Mouse (Mus musculus) hindbrain, postnatal 0 days (tissue): Measurements from ENCODE around the gene Shroom3. TPM values are rescaled to one million over a fixed set of nuclear protein-coding genes. Genes with fewer than 3 reads are reported as not detected.

ENCODE experiments used
- ATAC-seq: fragments of 200-750 bp; cut with Nextera tagmentation; 2 replicates; pipeline ENCODE4 v1.8.0; 2017; ENCODE audit warnings: mild to moderate bottlenecking, moderate TSS enrichment, moderate library complexity
- DNase-seq: peaks from one replicate; pipeline ENCODE4 v3.0.0-alpha.2; 2015; ENCODE audit warnings: low spot score
- H3K27ac ChIP-seq: fragments of 300-500 bp; sonication (generic); 2 replicates; pipeline ENCODE4 v1.5.1; 2014; ENCODE audit warnings: mild to moderate bottlenecking
- H3K27me3 ChIP-seq: fragments of 300-500 bp; sonication (generic); 2 replicates; pipeline ENCODE4 v1.6.1; 2014; ENCODE audit warnings: low read length, mixed read lengths; ENCODE audit not compliant: insufficient read depth
- H3K36me3 ChIP-seq: fragments of 300-500 bp; sonication (generic); 2 replicates; pipeline ENCODE4 v1.6.1; 2014; ENCODE audit warnings: low read length, mixed read lengths; ENCODE audit not compliant: insufficient read depth
- H3K4me1 ChIP-seq: fragments of 300-500 bp; sonication (generic); 2 replicates; pipeline ENCODE4 v1.6.1; 2014; ENCODE audit warnings: antibody characterized with exemption, low read length, mixed read lengths; ENCODE audit not compliant: insufficient read depth
- H3K4me2 ChIP-seq: fragments of 300-500 bp; sonication (generic); 2 replicates; pipeline ENCODE4 v1.6.1; 2014; ENCODE audit warnings: low read depth, mild to moderate bottlenecking, low read length, moderate library complexity, mixed read lengths
- H3K4me3 ChIP-seq: fragments of 300-500 bp; sonication (generic); 2 replicates; pipeline ENCODE4 v1.5.1; 2014; ENCODE audit warnings: low read length
- H3K9ac ChIP-seq: fragments of 300-500 bp; sonication (generic); replicated peaks from 2 replicates; pipeline ENCODE4 v1.6.1; 2014; ENCODE audit warnings: mild to moderate bottlenecking, low read length, moderate library complexity, mixed read lengths
- H3K9me3 ChIP-seq: fragments of 300-500 bp; sonication (generic); 2 replicates; pipeline ENCODE4 v1.6.1; 2016; ENCODE audit warnings: low read length, mixed read lengths
- CTCF ChIP-seq: IDR thresholded peaks from 2 replicates; pipeline ENCODE4 v1.5.1; 2016; ENCODE audit warnings: antibody characterized with exemption, control low read depth, low read depth
- WGBS: fragments of 180-500 bp; shearing (Covaris S2); extraction: QIAGEN DNeasy Blood & Tissue Kit; methylation state at CpG from one replicate; pipeline ENCODE4 v1.1.7; 2014; 5-methylcytosine and 5-hydroxymethylcytosine counted together
- polyA plus RNA-seq: library from polyadenylated mRNA; unstranded; fragments of >200 nt; fragmentation: Nextera tagmentation; extraction: Ambion mirVana; gene quantifications from 2 replicates; pipeline ENCODE4 v1.2.1, GENCODE M21; 2015
- total RNA-seq: library from RNA; depleted of rRNA; stranded (reverse); fragments of >200 nt; gene quantifications from 2 replicates; pipeline ENCODE4 v1.2.3, GENCODE M21; 2014

The Shroom3 gene
- total and polyA plus RNA-seq, 2 experiments from 2014 or later: 1.1 to 9.7 TPM

DNA sequence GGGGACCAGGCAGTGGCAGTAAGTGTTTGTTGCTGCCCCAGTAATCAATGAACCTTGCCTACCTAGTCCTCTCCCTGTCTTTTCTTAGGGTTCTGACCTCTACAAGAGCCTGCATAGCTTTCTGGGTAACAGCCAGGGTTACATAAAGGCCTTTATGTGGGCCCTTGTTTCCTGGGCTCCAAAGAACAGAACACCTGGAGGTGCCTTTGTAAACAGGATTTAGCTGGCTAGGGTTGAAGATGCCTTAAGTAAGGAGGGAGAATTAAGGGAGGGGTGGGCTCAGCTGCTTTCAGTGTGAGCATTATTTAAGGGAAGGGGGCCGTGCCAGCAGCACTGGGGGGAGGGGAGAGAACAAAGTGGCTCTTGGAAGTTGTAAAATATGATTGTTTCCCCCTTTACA is 210.5 kb downstream of the Shroom3 start:
- no peak for DNase-seq
- H3K9ac ChIP-seq: no peak overlapping the region
- no peaks in the 10 kb centered on the region for H3K36me3 ChIP-seq
- ATAC-seq: no peak
- no peaks in the 10 kb centered on the region for H3K4me1 ChIP-seq
- no peak overlapping the region for H3K4me2 ChIP-seq
- 7% methylated on average over 1 of the region's 1 CpGs for WGBS
- TF ChIP-seq CTCF: no peak
- H3K9me3 ChIP-seq: no peaks in the 10 kb centered on the region
- H3K27me3 ChIP-seq: no peaks in the 10 kb centered on the region
- H3K4me3 ChIP-seq: no peak overlapping the region
- H3K27ac ChIP-seq: no peak overlapping the region

DNA sequence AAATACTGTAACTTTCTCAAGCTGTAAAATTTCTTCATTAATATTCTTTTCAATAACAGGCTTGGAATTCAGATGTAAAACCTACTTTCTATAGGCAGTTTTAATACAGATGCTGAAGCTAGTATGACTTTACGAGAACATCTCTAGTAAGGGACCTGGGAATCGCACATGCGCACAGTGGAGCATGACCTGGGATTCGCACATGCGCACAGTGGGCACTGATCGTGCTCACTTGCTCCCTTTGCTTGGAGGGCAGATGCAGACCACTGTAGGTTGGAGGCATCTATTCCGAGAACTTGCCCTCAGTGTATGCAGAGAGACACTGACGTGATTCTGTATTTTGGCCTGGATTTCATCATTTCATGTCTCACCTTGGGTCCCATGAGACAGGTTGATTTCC is 212.6 kb downstream of the Shroom3 start:
- no peaks in the 10 kb centered on the region for H3K4me1 ChIP-seq
- no peak for TF ChIP-seq CTCF

DNA sequence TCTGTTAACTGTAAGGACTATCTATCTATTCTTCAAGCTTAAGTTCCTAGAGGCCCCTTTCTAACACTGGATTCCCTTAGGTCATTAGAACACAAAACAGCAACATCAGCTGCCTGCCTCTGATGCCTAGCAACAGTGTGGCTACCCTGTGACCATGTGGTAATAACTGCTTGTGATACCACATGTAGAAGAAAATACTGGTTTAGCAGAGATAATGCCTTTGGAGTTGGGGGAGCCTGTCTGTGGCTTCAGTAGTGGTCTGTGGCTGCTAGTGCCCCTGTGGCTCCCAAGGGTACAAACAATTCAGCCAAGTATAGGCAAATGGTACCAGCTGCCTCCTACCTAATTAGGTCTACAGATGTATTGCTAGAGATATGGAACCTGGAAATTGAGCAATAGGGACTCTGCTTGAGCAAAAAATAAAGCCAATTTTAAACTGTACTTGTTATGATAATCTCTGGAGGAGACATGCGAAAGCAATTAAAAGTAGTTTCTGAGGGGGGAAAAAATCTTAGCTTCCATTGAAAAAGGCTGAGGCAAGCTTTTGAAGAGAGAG is 213.6 kb downstream of the Shroom3 start:
- no peaks in the 10 kb centered on the region for H3K9me3 ChIP-seq
- no peaks in the 10 kb centered on the region for H3K36me3 ChIP-seq
- ATAC-seq (no peak), DNase-seq (no peak)
- 67% methylated on average over 1 of the region's 1 CpGs for WGBS
- H3K9ac ChIP-seq: no peak overlapping the region
- H3K27me3 ChIP-seq: no peaks in the 10 kb centered on the region
- H3K4me3 ChIP-seq: no peak overlapping the region
- H3K4me2 ChIP-seq: peak overlapping the region; percentile 96
- no peak overlapping the region for H3K27ac ChIP-seq
- no peak for TF ChIP-seq CTCF
- H3K4me1 ChIP-seq: no peaks in the 10 kb centered on the region

More for the DNA sequence above, 212.6 kb downstream of the Shroom3 start:
- no peaks in the 10 kb centered on the region for H3K36me3 ChIP-seq
- H3K9ac ChIP-seq: no peak overlapping the region
- ATAC-seq: no peak
- no peak overlapping the region for H3K4me3 ChIP-seq
- H3K9me3 ChIP-seq: no peaks in the 10 kb centered on the region
- H3K4me2 ChIP-seq: no peak overlapping the region
- H3K27ac ChIP-seq: no peak overlapping the region
- WGBS: 86% methylated on average over 8 of the region's 8 CpGs
- DNase-seq: no peak
- H3K27me3 ChIP-seq: no peaks in the 10 kb centered on the region

DNA sequence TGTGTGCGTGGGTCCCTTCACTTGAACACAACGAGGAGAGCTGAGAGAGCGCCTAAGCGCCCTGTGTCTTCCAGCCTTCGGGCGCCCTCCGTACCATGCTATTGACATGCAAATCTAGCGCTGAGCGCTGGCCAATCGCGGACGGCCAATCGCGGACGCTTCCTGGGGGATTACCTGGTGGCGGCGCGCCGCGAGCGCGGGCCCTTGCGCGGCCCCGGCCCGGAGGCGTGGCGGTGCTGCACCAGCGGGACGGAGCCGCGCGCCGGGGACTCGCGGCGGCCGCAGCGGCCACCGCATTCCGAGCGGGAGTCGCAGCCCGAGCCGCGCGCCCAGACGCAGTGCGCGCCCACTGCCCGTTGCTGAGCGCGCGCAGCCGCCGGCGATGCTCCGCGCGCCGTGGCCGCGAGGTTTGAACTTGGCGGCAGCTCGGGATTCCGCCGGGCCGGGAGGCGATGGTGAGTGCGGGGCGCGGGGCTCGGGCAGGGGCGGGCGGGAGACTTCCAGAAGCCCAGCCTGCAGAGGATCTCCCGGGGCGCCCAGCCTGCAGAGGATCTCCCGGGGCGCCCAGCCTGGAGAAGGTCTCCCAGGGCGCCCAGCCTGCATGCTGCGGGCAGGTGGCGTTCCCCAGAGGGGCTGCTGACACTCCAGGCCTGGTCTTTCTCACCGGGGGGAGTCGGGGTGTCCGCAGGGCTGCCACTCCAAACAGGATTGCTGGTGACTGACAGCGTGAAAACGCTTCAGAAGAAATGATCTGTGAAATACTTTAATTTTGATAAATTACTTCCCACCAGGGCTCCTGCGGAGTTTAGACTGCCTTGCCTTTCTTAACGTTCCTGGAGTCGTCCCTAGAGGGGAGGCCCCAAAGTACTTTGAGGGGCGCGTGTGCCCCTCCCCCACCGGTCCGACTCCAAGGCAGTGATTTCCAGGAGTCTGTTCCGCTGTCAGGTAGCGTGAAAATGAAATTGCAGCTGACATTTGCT is 214.8 kb downstream of the Shroom3 start:
- no peak for TF ChIP-seq CTCF
- WGBS: under 1% methylated on average over 83 of the region's 96 CpGs
- Histone ChIP-seq H3K9me3 (no peaks in the 10 kb centered on the region), H3K27ac (peak overlapping the region; percentile 20; the same call in 1 of the 2 replicates), H3K4me3 (peak overlapping the region; percentile 69), H3K4me1 (no peaks in the 10 kb centered on the region), H3K4me2 (peak overlapping the region; percentile 96), H3K36me3 (no peaks in the 10 kb centered on the region), H3K9ac (peak overlapping the region; percentile 60), H3K27me3 (no peaks in the 10 kb centered on the region)
- peak; percentile 91 for DNase-seq
- ATAC-seq: peak; percentile 95

DNA sequence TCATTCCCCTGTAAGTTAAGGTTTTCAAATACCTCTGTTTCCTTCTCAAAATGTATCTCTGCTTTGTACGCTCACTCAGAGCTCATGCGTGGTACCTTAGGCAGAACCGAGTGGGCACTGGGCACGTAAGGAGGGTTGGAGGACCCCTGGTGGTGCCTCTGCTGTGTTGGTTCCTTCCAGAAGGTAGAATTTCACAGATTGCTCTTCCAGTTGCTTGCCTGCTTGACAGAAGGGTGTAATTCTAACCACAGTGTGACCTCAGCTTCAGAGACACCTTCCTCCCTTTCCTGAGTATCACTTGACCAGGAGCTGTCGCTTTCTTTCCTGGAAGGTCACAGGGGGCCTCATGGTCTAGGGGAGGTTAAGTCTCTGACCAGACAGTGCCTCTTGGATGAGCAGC is 217.2 kb downstream of the Shroom3 start:
- TF ChIP-seq CTCF: no peak
- Histone ChIP-seq H3K4me1 (no peaks in the 10 kb centered on the region), H3K4me3 (no peak overlapping the region), H3K9ac (no peak overlapping the region), H3K27ac (no peak overlapping the region), H3K27me3 (no peaks in the 10 kb centered on the region), H3K36me3 (no peaks in the 10 kb centered on the region), H3K9me3 (no peaks in the 10 kb centered on the region), H3K4me2 (no peak overlapping the region)
- WGBS: 61% methylated on average over 5 of the region's 5 CpGs
- DNase-seq: no peak
- ATAC-seq: no peak

DNA sequence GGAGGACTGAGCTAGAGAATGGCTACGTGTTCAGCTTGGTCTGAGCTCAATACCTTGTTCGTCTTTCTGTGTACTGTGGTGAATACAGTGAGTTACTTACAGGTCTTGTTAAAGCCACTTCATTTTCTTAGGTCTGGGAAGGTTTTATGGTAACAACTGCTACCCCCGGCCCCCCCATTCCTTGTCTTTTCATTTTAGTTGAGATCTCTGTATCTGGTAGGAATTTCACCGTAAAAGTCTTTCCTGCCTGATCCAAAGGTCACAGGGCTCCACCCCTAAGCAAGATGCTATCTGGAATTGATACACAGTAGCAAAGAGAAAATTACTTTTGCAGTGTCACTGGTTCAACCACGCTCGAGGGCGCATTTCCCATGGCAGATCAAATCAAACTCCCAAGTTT is 218.6 kb downstream of the Shroom3 start:
- Histone ChIP-seq H3K4me1 (no peaks in the 10 kb centered on the region), H3K4me3 (no peak overlapping the region), H3K4me2 (no peak overlapping the region), H3K9ac (no peak overlapping the region), H3K9me3 (no peaks in the 10 kb centered on the region), H3K27ac (no peak overlapping the region), H3K36me3 (no peaks in the 10 kb centered on the region), H3K27me3 (no peaks in the 10 kb centered on the region)
- TF ChIP-seq CTCF: no peak
- 78% methylated on average over 7 of the region's 7 CpGs for WGBS
- ATAC-seq (no peak), DNase-seq (no peak)
